Mouse (Mus musculus) left cerebral cortex, postnatal 10 days (tissue): Measurements from ENCODE around the gene Igbp1b. TPM values are rescaled to one million over a fixed set of nuclear protein-coding genes. Genes with fewer than 3 reads are reported as not detected.

Experiments
- DNase-seq, 2 experiments: peaks; one replicate each; pipeline ENCODE4 v3.0.0; 2021 to 2022; ENCODE audit warnings: low spot score in 2 of 2, mixed read lengths in 1 of 2; ENCODE audit errors: extremely low spot score in 1 of 2
- intact Hi-C: fragments of 180-260 bp; cut with DNase I; formaldehyde crosslinking; loops from one replicate; pipeline ENCODE4 v1.15.1; 2025
- total RNA-seq, 2 experiments: library from RNA; stranded (reverse); gene quantifications; 2 replicates each; pipeline ENCODE4 v1.2.3; 2021

Igbp1b gene
- total RNA-seq = 1 to 10 TPM; 1.6 to 3.0 TPM

DNA sequence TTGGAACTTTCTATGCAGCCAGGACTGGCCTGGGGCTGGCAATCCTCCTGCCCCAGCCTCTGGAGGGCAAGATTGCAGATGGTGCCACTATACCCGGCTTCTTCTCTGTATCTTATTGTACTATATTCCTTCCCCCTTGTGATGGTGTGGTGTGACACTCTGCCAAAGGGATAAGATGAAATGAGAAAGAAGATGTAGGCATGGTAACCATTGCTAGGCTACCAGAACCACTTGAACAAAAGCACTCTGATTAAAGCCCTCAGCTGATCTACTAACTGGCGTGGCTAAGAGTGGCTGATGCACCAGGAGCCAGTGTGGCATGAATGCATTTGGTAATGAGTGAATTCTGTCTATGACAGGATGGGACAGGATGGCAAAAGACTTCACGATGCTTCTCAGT, at the start of gene Igbp1b:
Gene Igbp1b, minus strand, starts transcription at position 29 of the 400 bp plus-strand sequence.
- intact Hi-C loops = no loop called here
- peak in 1 of 2 experiments; percentile 16 for DNase-seq

DNA sequence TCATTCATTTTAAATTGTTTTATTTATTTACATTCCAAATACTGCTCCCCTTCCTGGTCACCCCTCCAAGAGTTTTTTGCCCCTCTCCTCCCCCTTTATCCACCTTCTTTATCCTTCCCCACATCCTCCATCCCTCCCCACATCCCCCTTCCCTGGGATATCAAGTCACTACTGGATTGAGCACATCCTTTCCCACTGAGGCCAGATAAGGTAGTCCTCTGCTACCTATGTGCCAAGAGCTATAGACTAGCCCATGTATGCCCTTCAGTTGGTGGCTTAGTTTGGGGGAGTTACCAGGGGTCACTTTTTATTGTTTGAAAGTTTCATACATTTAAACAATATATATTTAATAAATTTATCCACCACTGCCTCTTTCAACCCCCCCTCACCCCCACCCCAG, 24.6 kb upstream of the Igbp1b start:
- DNase-seq = no peak
- intact Hi-C loops = no loop called here

DNA sequence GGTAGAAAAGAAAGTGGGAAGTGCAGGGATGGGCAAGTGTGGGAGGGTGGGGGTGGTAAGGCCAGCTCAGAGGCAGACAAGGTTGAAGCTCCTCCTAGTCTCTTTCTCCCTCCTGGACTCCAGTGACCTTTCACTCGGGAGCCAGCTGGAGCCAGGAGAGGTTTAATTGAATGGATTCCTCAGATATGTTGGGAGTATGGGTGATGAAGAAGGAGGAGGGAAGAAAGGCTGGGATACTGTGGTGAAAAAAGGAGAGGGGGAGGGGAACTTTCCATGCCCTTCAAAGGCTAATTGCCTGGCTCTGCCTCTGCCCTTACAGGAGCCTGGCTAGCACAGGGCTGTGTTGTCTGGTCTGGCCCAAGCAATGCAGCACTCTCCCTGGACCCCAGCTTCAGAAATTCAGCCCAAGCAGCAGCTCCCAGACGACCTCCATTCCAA, 14.4 kb upstream of the Igbp1b start:
- intact Hi-C loops = no loop called here
- DNase-seq = no peak

DNA sequence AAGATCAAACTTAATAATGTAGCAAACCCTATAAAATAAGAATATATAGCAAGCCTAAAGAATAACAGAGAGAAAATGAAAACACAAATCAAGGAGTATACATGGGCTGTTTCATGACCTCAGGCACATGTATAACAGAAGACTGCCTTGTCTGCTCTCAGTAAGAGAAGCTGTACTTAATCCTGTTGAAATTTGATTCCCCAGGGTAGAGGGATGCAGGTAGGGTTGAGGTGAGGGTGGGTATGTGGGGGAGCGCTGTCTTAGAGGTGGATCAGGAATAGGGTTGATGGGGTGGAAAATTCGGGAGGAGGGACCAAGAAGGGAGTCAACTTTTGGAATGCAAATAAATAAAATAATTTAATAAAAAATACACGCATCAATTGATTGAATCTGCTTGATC, 7.1 kb upstream of the Igbp1b start:
- DNase-seq = no peak
- intact Hi-C loops = no loop called here

DNA sequence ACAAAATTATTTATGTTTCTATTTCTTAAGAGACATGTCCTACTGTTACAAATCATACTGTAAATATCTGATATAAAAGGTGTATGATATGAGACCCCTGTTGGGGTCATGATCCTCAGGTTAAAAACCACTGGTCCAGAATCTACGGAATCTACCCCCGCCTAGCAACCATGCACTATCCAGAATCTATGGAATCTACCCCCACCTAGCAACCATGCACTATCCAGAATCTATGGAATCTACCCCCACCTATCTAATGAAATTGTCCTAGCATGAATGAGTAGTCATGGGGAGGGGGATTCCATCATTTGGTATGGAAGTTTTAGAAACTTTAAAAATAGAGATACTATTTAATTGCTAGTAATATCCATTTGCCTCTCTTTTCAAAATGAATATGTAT, 12.7 kb downstream of the Igbp1b start:
- no peak for DNase-seq
- intact Hi-C loops = no loop called here

DNA sequence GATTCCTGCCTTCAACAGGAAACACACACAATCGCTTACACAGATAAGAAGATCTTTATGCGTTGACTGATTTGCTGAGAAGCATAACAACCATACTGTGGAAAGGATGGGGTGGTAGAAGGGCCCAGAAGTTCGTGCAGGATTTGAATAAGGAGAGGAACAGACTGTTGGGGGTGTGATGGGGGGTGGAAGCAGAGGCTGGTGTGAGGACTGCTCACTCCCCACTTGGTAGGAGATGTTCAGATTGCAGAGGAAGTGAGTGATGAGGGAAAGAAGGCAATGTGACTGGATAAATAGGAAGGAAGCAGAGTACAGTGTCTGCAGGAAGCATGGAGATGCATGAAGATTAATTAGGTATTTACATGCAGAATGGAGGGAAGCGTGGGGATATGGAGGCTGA, 19.0 kb downstream of the Igbp1b start:
- no peak for DNase-seq
- intact Hi-C loops = no loop called here

DNA sequence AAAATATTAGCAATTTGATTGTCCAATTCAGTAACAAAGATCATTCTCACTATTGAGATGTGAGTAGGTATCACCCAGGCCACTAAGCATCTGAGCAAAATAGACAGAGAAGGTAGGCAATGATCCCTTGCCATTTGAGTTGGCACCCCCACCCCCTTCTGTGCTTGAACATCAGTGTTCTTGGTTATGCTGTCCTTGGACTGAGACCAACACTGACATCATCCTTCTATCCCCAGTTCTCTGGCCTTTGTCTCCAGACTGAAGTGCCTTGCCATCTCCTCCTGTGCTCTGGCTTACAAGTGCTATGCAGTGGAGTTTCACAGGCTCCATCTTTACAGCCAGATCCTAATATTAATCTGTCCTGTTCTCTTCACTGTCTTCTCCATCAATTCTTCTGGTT, 37.6 kb downstream of the Igbp1b start:
- DNase-seq = no peak
- intact Hi-C loops = no loop called here

DNA sequence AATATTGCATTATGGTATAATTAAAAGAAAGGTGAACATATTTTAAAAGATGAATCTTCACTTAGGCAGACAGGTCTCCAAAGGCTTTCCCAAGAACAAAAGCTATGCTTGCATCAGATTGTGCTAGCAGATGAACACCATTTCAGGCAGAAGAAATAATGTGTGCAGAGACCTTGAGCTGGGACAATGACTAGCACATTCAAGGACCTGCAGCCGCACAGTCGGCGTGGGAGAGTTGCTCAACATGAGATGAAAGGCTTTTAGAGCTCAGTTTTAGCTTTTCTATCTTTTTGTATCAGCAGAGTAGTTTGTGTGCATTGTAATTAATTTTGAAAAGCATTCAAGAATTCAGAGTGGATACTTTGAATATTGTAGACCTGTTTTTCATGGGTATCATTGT, 39.9 kb downstream of the Igbp1b start:
- intact Hi-C loops = no loop called here
- no peak for DNase-seq

Other genes with a start within 250 kb of the Igbp1b start
- 100 to 1,000 TPM; 224 to 239 TPM for gene Lmo3, start 76.6 kb downstream of the Igbp1b start, total RNA-seq